Mouse (Mus musculus) limb, embryonic 15.5 days (tissue): ENCODE measurements around the gene Atp5j. TPM values are rescaled to one million over a fixed set of nuclear protein-coding genes. Genes with fewer than 3 reads are reported as not detected.

Source experiments
- polyA plus RNA-seq: library from polyadenylated mRNA; unstranded; fragments of >200 nt; fragmentation: Nextera tagmentation; extraction: Ambion mirVana; gene quantifications from 2 replicates; pipeline ENCODE4 v1.2.1, GENCODE M21; 2015

The Atp5j gene
- polyA plus RNA-seq, 1 experiment from 2014 or later, result 787 TPM

Other genes with a start within 250 kb of the Atp5j start
- gene Mrpl39, start 99.9 kb downstream of the Atp5j start, polyA plus RNA-seq, result 39.2 and 40.3 TPM in 2 replicates
- 13.8 and 15.6 TPM in 2 replicates for gene Jam2, start 61.5 kb downstream of the Atp5j start, polyA plus RNA-seq
- 30.6 and 32.0 TPM in 2 replicates for gene Gabpa, start 700 bp downstream of the Atp5j start, polyA plus RNA-seq